Mouse (Mus musculus) intestine, embryonic 16.5 days (tissue): ENCODE measurements around the gene Fam219a. TPM values are rescaled to one million over a fixed set of nuclear protein-coding genes. Genes with fewer than 3 reads are reported as not detected.

Experiments used
- ATAC-seq: fragments of 200-750 bp; cut with Nextera tagmentation; 2 replicates; pipeline ENCODE4 v1.8.0; 2017; ENCODE audit warnings: moderate TSS enrichment, moderate library complexity
- H3K27ac ChIP-seq: fragments of 300-500 bp; sonication (generic); 2 replicates; pipeline ENCODE4 v1.5.1; 2014; ENCODE audit warnings: mild to moderate bottlenecking, low read length
- H3K27me3 ChIP-seq: fragments of 300-500 bp; sonication (generic); replicated peaks from 2 replicates; pipeline ENCODE4 v1.6.1; 2014; ENCODE audit warnings: low read length, control low read depth, mixed read lengths; ENCODE audit not compliant: control insufficient read depth, insufficient read depth
- H3K36me3 ChIP-seq: fragments of 300-500 bp; sonication (generic); 2 replicates; pipeline ENCODE4 v1.6.1; 2014; ENCODE audit warnings: low read length, control low read depth; ENCODE audit not compliant: control insufficient read depth, insufficient read depth
- H3K4me1 ChIP-seq: fragments of 300-500 bp; sonication (generic); 2 replicates; pipeline ENCODE4 v1.6.1; 2014; ENCODE audit warnings: low read length, control low read depth, mixed read lengths; ENCODE audit not compliant: control insufficient read depth, insufficient read depth
- H3K4me2 ChIP-seq: fragments of 300-500 bp; sonication (generic); 2 replicates; pipeline ENCODE4 v1.6.1; 2014; ENCODE audit warnings: low read depth, low read length, control low read depth
- H3K4me3 ChIP-seq: fragments of 300-500 bp; sonication (generic); 2 replicates; pipeline ENCODE4 v1.5.1; 2014; ENCODE audit warnings: mild to moderate bottlenecking, low read length
- H3K9ac ChIP-seq: fragments of 300-500 bp; sonication (generic); 2 replicates; pipeline ENCODE4 v1.6.1; 2014; ENCODE audit warnings: low read depth, low read length
- H3K9me3 ChIP-seq: fragments of 300-500 bp; sonication (generic); 2 replicates; pipeline ENCODE4 v1.6.1; 2016; ENCODE audit warnings: low read length, control low read depth; ENCODE audit not compliant: control insufficient read depth
- WGBS: fragments of 180-500 bp; shearing (Covaris S2); extraction: QIAGEN DNeasy Blood & Tissue Kit; methylation state at CpG from one replicate; pipeline ENCODE4 v1.1.7; 2014; 5-methylcytosine and 5-hydroxymethylcytosine counted together
- polyA plus RNA-seq: library from polyadenylated mRNA; unstranded; fragments of >200 nt; fragmentation: Nextera tagmentation; extraction: Ambion mirVana; gene quantifications from 2 replicates; pipeline ENCODE4 v1.2.1, GENCODE M21; 2015

Gene Fam219a
- polyA plus RNA-seq, 1 experiment from 2014 or later = 2.4 TPM

GRCm38 (mm10) chr4:41477648-41478160, 91.6 kb downstream of the Fam219a start:
- Histone ChIP-seq H3K9ac (no peak overlapping the region), H3K4me3 (no peak overlapping the region), H3K36me3 (no peaks in the 10 kb centered on the region), H3K4me1 (peaks cover 12% of the 10 kb centered on the region; the same call in 1 of the 2 replicates), H3K4me2 (no peak overlapping the region), H3K27ac (no peak overlapping the region), H3K9me3 (no peaks in the 10 kb centered on the region), H3K27me3 (no peaks in the 10 kb centered on the region)
- WGBS = 86% methylated on average over 9 of the region's 9 CpGs
- no peak for ATAC-seq

DNA sequence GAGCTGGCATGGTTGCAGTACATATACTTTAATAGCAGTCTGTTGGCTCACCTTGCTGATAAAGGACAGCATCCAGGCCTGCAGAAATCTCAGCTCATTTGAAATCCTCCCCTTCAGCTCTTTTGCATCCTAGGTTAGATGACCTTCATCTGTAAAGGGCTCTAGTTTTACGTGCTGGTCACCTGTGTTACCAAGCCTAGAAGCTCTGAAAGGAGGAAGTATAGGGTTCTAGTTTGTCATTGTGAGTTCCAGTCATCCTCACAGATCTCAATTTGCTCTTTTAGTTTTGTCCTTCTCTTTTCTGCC, 98.0 kb downstream of the Fam219a start:
- no peak overlapping the region for H3K9ac ChIP-seq
- no peak for ATAC-seq
- H3K4me2 ChIP-seq = no peak overlapping the region
- H3K4me1 ChIP-seq = no peaks in the 10 kb centered on the region
- H3K4me3 ChIP-seq = no peak overlapping the region
- no peaks in the 10 kb centered on the region for H3K9me3 ChIP-seq
- no peak overlapping the region for H3K27ac ChIP-seq
- no peaks in the 10 kb centered on the region for H3K36me3 ChIP-seq
- no peaks in the 10 kb centered on the region for H3K27me3 ChIP-seq
- WGBS = 74% methylated on average over 1 of the region's 1 CpGs

GRCm38 (mm10) chr4:41470684-41471383, 98.5 kb downstream of the Fam219a start:
- no peak for ATAC-seq
- Histone ChIP-seq H3K27me3 (no peaks in the 10 kb centered on the region), H3K9ac (no peak overlapping the region), H3K27ac (no peak overlapping the region), H3K36me3 (no peaks in the 10 kb centered on the region), H3K9me3 (no peaks in the 10 kb centered on the region), H3K4me3 (no peak overlapping the region), H3K4me1 (no peaks in the 10 kb centered on the region), H3K4me2 (no peak overlapping the region)
- 53% methylated on average over 5 of the region's 5 CpGs for WGBS

DNA sequence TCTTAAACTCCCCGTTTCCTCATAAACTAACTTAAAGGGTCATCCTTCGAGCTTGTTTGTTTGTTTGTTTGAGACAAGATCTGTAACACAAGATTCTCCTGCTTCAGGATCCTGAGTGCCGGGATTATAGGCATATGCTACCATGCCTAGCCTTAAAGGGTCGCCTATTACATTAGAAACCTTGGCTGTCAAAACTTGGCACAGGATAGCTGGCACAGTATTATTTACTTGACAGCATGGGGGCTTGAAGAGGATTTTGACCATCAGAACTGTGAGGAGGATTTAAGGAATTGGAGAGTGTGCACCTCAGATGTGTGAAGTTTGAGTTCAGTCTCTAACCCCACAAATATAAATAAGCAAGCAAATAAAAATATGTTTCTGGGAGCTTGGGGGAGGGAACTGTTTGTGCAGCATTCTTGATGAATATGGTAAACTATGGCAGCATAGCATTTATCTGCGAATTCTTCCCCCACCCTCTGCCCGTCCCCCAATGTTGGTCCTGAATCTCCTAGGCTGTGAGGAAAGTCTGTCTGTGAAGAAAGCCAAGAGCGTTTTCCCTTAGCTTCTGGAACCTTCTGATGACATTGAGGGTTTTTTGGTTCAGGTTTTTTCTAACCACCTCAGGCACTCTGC, 99.2 kb downstream of the Fam219a start:
- H3K4me1 ChIP-seq = no peaks in the 10 kb centered on the region
- no peak overlapping the region for H3K9ac ChIP-seq
- no peak for ATAC-seq
- H3K4me2 ChIP-seq = no peak overlapping the region
- WGBS = 60% methylated on average over 7 of the region's 7 CpGs
- no peaks in the 10 kb centered on the region for H3K36me3 ChIP-seq
- no peak overlapping the region for H3K27ac ChIP-seq
- H3K9me3 ChIP-seq = no peaks in the 10 kb centered on the region
- H3K27me3 ChIP-seq = no peaks in the 10 kb centered on the region
- H3K4me3 ChIP-seq = no peak overlapping the region

- H3K4me1 ChIP-seq = no peaks in the 10 kb centered on the region
- no peak overlapping the region for H3K4me2 ChIP-seq
- H3K36me3 ChIP-seq = no peaks in the 10 kb centered on the region
- ATAC-seq = no peak
- H3K27ac ChIP-seq = no peak overlapping the region
- H3K9me3 ChIP-seq = no peaks in the 10 kb centered on the region
- no peak overlapping the region for H3K4me3 ChIP-seq
- no peak overlapping the region for H3K9ac ChIP-seq
- H3K27me3 ChIP-seq = no peaks in the 10 kb centered on the region
- 78% methylated on average over 10 of the region's 10 CpGs for WGBS
These were observed 100.1 kb downstream of the Fam219a start for GRCm38 (mm10) chr4:41469199-41469598.

GRCm38 (mm10) chr4:41468396-41469080, 100.8 kb downstream of the Fam219a start:
- Histone ChIP-seq H3K4me3 (no peak overlapping the region), H3K4me2 (no peak overlapping the region), H3K9me3 (no peaks in the 10 kb centered on the region), H3K27me3 (no peaks in the 10 kb centered on the region), H3K9ac (no peak overlapping the region), H3K27ac (no peak overlapping the region), H3K4me1 (peaks cover under 1% of the 10 kb centered on the region; the same call in 1 of the 2 replicates), H3K36me3 (no peaks in the 10 kb centered on the region)
- ATAC-seq = no peak
- WGBS = 54% methylated on average over 17 of the region's 17 CpGs

Other genes starting within 250 kb of the Fam219a start
- gene Ubap1, start 220.5 kb downstream of the Fam219a start, polyA plus RNA-seq = 46.5 and 52.1 TPM in 2 replicates
- gene Kif24, start 104.7 kb downstream of the Fam219a start, polyA plus RNA-seq = 4.0 TPM in 2 replicates
- 62.5 and 70.3 TPM in 2 replicates for gene Nudt2, start 104.4 kb downstream of the Fam219a start, polyA plus RNA-seq
- 12.7 and 15.3 TPM in 2 replicates for gene AI464131, start 66.5 kb downstream of the Fam219a start, polyA plus RNA-seq
- gene 1110017D15Rik, start 52.2 kb downstream of the Fam219a start, polyA plus RNA-seq = 0.21 TPM in 1 of 2 replicates, not detected in the other
- 3.5 and 4.2 TPM in 2 replicates for gene Dnaic1, start 237 bp upstream of the Fam219a start, polyA plus RNA-seq
- gene Enho, start 70.8 kb upstream of the Fam219a start, polyA plus RNA-seq = 7.6 and 8.7 TPM in 2 replicates
- 5.5 and 5.6 TPM in 2 replicates for gene Cntfr, start 127.6 kb upstream of the Fam219a start, polyA plus RNA-seq
- gene Il11ra1, start 130.5 kb upstream of the Fam219a start, polyA plus RNA-seq = 113 and 125 TPM in 2 replicates
- gene Rpp25l, start 144.0 kb upstream of the Fam219a start, polyA plus RNA-seq = 57.5 and 64.9 TPM in 2 replicates
- 136 and 143 TPM in 2 replicates for gene Dctn3, start 153.6 kb upstream of the Fam219a start, polyA plus RNA-seq
- not detected in 2 replicates for gene Arid3c, start 161.6 kb upstream of the Fam219a start, polyA plus RNA-seq
- 93.4 and 103 TPM in 2 replicates for gene Galt, start 185.7 kb upstream of the Fam219a start, polyA plus RNA-seq
- gene Sigmar1, start 186.6 kb upstream of the Fam219a start, polyA plus RNA-seq = 105 and 111 TPM in 2 replicates
- gene Ccl27a, start 204.7 kb upstream of the Fam219a start, polyA plus RNA-seq = 24.3 and 26.8 TPM in 2 replicates